Mouse (Mus musculus) thymus, postnatal 36 days (tissue): ENCODE measurements around the gene Gm8871.
"Not testable (repeated sequence)": the region's sequence is repeated elsewhere in the genome, so short reads cannot be mapped to it uniquely, and the experiment has no call there.

ENCODE experiments used
- DNase-seq, 2 experiments: peaks; one replicate each; pipeline ENCODE4 v3.0.0; 2022; ENCODE audit warnings: mixed read lengths in 2 of 2

The Gm8871 gene

DNA sequence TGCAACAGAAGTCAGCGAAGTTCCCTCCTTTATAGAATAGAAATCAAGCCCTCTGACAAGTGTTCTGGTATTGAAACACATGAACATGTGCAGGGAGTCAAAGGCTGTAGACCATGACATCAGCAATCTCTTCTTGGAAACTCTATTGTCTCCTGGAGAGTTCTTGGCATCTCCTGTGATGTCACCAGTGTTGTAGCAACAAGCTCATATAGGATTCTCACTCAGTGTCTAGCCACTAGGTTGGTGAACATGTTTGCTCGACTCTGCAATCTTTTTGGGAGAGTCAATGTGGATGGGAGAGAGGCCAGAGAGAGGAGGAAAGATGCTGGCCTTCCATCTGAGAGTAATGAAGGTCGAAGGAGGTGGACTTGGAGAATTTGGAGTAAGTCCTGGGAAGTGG, at the start of gene Gm8871, which contains the start of gene Gm8857:
Gene Gm8871 (plus strand): TSS at position 301 of the 400 bp plus-strand sequence.
Gene Gm8857 (plus strand): TSS at position 303 of the 400 bp plus-strand sequence.
- DNase-seq = not testable (repeated sequence)

DNA sequence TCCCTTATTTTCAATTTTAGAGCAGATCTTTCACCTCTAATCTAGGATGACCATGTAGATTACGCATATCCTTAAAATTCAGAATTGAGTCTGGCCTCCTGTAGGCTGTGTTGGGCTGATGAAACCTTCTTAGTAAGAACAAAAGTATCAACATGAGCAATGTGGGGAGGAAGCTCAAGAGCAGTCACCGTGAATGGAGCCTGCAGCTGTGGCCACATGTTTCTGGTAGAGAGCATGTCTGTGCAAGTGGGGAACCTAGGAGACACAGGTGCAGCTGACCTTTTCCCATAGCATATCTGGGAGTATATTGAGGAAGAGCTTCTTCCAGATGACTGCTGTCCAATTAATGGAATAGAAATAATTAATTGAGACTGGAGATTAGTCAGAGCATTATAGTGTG, 5.9 kb downstream of the Gm8871 start:
- not testable (repeated sequence) for DNase-seq

DNA sequence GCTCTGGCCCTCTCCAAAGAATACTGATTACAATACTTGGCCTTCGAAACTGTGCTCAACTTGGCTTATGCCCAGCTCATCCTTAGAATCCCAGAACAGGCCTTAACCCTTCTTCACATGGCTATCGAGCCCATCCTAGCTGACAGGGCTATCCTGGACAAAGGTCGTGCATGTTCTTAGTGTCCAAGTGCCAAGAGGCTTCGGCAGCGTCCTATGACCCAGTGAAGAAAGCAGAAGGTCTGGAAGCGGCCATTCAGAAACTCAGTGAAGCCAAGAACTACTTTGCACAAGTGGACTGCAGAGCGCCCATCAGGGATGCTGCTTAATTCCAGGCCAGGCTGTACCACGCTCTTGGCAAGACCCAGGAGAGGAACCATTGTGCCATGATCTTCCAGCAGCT, 10.5 kb downstream of the Gm8871 start:
- DNase-seq = not testable (repeated sequence)
